Mouse (Mus musculus) left cerebral cortex, postnatal 4 days (tissue): ENCODE data around the gene B3gnt6. TPM values are rescaled to one million over a fixed set of nuclear protein-coding genes. Genes with fewer than 3 reads are reported as not detected.

Experiments used
- DNase-seq: peaks from one replicate; pipeline ENCODE4 v3.0.0-alpha.2; 2022
- intact Hi-C: fragments of 180-260 bp; cut with DNase I; formaldehyde crosslinking; loops from one replicate; pipeline ENCODE4 v1.15.1; 2025
- total RNA-seq, 2 experiments: library from RNA; stranded (reverse); gene quantifications; 2 replicates each; pipeline ENCODE4 v1.2.3; 2021

Gene B3gnt6
- total RNA-seq, 2 experiments from 2014 or later, result 0.16 to 0.28 TPM

- intact Hi-C loops, result no loop called here
- DNase-seq, result no peak
These were observed 46.9 kb downstream of the B3gnt6 start for GRCm38 (mm10) chr7:98152400-98152799.

DNA sequence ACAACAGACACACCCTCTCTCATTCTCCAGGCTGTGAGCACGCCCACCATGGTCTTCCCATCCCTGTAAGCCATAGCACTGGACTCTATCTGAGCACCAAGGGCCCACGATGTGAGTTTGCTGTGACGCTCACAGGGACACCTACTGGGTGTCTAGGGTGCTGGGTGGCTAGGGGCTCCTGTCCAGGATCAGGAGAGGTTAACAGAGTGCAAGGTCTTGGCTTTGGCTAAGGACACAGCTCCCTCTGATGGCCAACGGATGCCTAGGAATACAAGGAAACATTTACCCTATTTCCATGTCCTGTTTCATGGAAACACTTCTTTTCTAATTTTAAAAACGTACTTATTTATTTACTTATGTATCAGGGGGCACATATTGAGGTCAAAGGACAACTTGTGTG, 48.8 kb downstream of the B3gnt6 start:
- intact Hi-C loops, result no loop called here
- no peak for DNase-seq

DNA sequence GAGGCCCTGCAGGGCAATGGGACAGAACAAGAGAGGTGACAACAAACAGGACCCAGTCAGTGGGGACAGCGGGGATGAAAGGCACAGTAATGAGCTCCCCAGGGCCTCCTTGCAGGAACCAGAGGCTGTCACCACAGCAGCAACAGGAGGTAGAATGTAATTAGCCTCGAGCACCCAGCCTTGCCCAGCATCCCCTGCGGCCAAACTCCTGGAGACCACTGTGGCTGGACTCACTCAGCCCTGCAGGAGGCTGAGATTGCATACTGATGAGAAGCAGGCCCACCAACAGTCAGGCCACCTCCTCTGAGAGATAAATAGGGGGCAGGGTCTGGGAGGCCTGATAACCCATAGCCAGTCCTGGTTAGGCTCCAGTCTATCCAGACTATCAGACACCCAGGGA, 49.5 kb downstream of the B3gnt6 start:
- DNase-seq, result no peak
- intact Hi-C loops, result no loop called here

- no peak for DNase-seq
- intact Hi-C loops, result no loop called here
These were observed 50.4 kb downstream of the B3gnt6 start for GRCm38 (mm10) chr7:98148721-98149407.

- peak; percentile 69 for DNase-seq
- intact Hi-C loops, result no loop called here
These were observed 51.5 kb downstream of the B3gnt6 start for GRCm38 (mm10) chr7:98147766-98148165.

GRCm38 (mm10) chr7:98146447-98146845, 52.8 kb downstream of the B3gnt6 start:
- DNase-seq, result no peak
- intact Hi-C loops, result no loop called here

DNA sequence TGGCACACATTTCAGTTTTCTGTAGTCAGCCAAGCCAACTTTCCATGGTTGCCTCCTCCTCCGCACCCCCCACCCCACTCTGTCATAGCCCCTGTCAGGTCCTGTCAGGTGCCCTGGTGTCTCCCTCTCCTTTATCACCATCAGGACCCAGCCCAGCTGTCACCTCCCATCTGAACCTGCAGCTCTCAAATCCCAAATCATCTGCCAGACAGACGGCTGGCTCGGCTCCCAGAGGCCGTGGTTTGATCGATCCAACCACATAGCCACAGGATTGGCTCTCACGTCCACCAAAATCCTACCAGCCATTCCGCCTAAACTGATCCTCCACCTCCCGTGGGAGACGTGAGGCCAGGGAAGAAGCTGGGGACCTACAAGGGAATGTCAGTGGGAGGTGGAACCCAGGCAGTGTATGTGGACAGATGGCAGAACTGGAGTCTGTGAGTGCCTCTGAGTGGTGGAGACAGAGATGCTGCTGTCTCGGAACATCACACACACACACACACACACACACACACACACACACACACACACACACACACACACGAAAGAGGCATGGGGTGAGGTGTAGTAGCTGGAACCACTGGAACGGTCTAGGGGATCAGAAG, 53.3 kb downstream of the B3gnt6 start:
- intact Hi-C loops, result no loop called here
- peak; percentile 29 for DNase-seq

GRCm38 (mm10) chr7:98145402-98145801, 53.9 kb downstream of the B3gnt6 start, which contains the start of gene Omp:
TSS of gene Omp (minus strand) at chr7:98145502.
- intact Hi-C loops, result no loop called here

GRCm38 (mm10) chr7:98142648-98143047, 56.6 kb downstream of the B3gnt6 start:
- intact Hi-C loops, result no loop called here

More at GRCm38 (mm10) chr7:98145402-98145801, 53.9 kb downstream of the B3gnt6 start, which contains the start of gene Omp:
- DNase-seq, result no peak

More at GRCm38 (mm10) chr7:98142648-98143047, 56.6 kb downstream of the B3gnt6 start:
- no peak for DNase-seq

Other genes starting within 250 kb of the B3gnt6 start
- gene Myo7a, start 80.0 kb downstream of the B3gnt6 start, total RNA-seq, result 10 to 100 TPM; 17.8 to 18.7 TPM
- gene Omp, start 54.0 kb downstream of the B3gnt6 start, total RNA-seq, result 1 to 10 TPM; 1.4 to 2.1 TPM
- 10 to 100 TPM; 51.0 to 52.2 TPM for gene Capn5, start 21.2 kb downstream of the B3gnt6 start, total RNA-seq
- 10 to 100 TPM; 10.1 to 10.6 TPM for gene Acer3, start 121.7 kb upstream of the B3gnt6 start, total RNA-seq
- 10 to 100 TPM; 11.5 TPM for gene Tsku, start 161.8 kb upstream of the B3gnt6 start, total RNA-seq
- gene Gucy2d, start 240.9 kb upstream of the B3gnt6 start, total RNA-seq, result under 1 TPM in 1 of 2 experiments, not detected in 1; 0.24 TPM